Mouse (Mus musculus) lung, adult 2 months (tissue): ENCODE measurements at regions not wholly inside any gene's neighbourhood (a gene's known extent, or its start where the extent isn't known, plus 50 kb on each side); places are given as distances from the start of the nearest gene placed in this dataset.

Experiments
- DNase-seq: peaks from one replicate; pipeline ENCODE4 v3.0.0; 2022
- H3K4me1 ChIP-seq: fragments of 200-500 bp; 2 replicates; pipeline ENCODE4 v1.6.1; 2011; ENCODE audit warnings: low read length; ENCODE audit not compliant: control insufficient read depth, insufficient read depth
- H3K4me3 ChIP-seq: fragments of 200-500 bp; replicated peaks from 2 replicates; pipeline ENCODE3; 2011; ENCODE audit warnings: low read depth, mild to moderate bottlenecking, control low read depth, low read length; ENCODE audit errors: extremely low read depth
- CTCF ChIP-seq: fragments of 200-500 bp; IDR thresholded peaks from 2 replicates; pipeline ENCODE4 v1.5.1; 2011; ENCODE audit warnings: mild to moderate bottlenecking, low read length, control low read depth; ENCODE audit not compliant: insufficient read depth
- POLR2A ChIP-seq: fragments of 200-500 bp; IDR thresholded peaks from 2 replicates; pipeline ENCODE4 v1.6.1; 2011; ENCODE audit warnings: low read depth, mild to moderate bottlenecking, control low read depth, low read length, borderline replicate concordance; ENCODE audit errors: extremely low read depth
- WGBS: fragments of 180-500 bp; shearing (Covaris S2); methylation state at CpG from one replicate; pipeline ENCODE4 v1.1.7; 2018; 5-methylcytosine and 5-hydroxymethylcytosine counted together

DNA sequence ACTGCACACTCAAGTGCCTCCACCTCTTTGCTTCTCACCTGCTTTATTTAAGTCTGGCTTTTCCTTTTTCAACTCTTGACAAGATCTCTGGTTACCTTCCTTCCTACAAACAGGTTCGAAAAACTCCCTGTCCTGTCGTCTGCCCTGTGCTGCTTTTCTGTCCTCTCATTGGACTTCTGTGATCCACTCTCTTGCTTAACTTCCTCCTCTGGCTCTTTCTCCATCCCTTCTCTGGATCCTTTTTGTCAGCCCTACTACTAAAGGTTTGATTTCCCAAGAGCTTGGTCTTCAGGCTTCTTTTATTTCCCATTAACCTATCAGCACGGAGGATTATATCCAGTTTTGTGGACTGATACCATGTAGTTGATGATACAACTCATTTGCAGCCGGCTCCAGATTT is 149.8 kb downstream of the Satb1 start:
- H3K4me1 ChIP-seq, result no peaks in the 10 kb centered on the region
- TF ChIP-seq POLR2A (no peak), CTCF (no peak)
- H3K4me3 ChIP-seq, result no peak overlapping the region
- 83% methylated on average over 4 of the region's 4 CpGs for WGBS
- no peak for DNase-seq

DNA sequence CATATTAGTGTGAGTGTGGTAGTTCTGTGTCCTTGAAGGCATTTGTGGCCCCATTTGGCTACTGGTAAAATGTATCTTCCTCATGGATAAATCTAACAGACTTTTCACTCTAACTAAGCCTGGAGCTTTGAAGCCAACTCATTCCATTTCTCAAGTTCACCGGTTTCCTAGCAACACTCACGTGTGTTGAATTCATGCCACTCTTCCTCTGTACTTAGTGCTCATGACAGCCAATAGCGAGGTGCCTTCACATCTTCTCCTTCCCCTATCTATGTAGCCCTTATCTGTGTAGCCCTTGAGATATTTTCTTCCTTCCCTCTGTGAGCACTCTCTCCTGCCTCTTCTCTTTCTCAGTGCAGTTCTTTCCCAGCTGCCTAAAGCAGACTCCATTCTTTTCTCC is 150.7 kb downstream of the Satb1 start:
- no peak overlapping the region for H3K4me3 ChIP-seq
- WGBS, result 66% methylated on average over 3 of the region's 3 CpGs
- no peak for DNase-seq
- TF ChIP-seq POLR2A (no peak), CTCF (no peak)
- no peaks in the 10 kb centered on the region for H3K4me1 ChIP-seq

DNA sequence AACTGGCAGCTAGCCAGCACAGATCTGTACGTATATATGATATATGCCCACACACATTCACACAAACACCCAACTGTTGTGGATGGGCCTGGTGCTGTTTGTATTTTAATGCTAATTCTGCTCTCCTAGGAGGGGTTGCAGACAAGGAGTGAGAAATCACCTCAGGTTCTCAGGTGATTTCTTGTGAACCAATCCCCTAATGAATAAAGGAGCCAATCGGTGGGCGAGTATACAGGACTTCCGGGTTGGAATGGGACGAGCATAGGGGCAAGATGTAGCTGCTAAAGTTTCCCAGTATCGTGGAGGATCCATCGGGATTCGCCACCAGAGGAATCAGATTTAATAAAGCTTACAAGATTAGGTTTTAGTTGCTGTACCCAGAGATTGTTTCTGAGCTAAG is 155.6 kb downstream of the Satb1 start:
- TF ChIP-seq CTCF, result no peak
- no peak for TF ChIP-seq POLR2A
- no peak for DNase-seq
- WGBS, result 91% methylated on average over 8 of the region's 8 CpGs
- Histone ChIP-seq H3K4me3 (no peak overlapping the region), H3K4me1 (no peaks in the 10 kb centered on the region)

DNA sequence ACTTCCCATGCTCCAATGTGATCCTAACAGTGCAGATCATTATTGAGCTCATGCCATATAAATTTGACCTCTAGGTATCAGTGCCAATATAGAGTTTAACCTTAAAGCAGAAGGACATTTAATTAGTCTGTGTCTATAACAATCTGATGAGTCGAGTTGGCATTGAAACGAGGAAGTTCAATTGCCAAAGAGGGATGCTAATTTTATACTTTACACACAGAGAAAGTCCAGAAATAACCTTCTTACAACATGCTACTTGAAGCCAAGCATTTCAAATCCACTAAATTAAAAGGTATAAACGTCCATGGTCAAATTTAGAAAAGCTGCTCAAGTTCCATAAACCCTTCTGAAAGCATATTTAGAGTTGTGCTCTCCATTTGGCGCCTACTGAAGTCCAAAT is 174.7 kb downstream of the Satb1 start:
- TF ChIP-seq POLR2A (no peak), CTCF (no peak)
- no peak for DNase-seq
- H3K4me1 ChIP-seq, result no peaks in the 10 kb centered on the region
- WGBS, result 64% methylated on average over 4 of the region's 4 CpGs
- no peak overlapping the region for H3K4me3 ChIP-seq

DNA sequence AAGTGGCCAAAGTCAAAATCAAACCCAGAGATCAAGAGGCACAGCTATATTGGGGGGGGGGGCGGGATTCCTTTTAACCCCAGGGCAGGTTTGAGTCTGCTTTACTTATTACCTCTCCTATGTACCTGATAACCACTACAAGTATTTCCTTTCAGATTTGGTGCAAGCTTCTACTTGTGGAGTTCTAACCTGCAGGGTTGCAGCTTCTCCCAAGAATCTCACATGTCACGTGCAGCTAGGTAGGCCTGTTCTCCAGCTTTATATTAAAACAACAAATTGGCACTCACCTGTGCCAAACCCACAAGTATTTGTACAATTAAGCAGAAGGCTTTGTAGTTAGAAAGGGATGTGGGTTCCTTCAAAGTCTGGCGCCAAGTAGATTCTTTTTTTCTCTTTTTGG is 179.2 kb downstream of the Satb1 start:
- TF ChIP-seq CTCF, result no peak
- TF ChIP-seq POLR2A, result no peak
- Histone ChIP-seq H3K4me1 (no peaks in the 10 kb centered on the region), H3K4me3 (no peak overlapping the region)
- no peak for DNase-seq
- 79% methylated on average over 3 of the region's 3 CpGs for WGBS

DNA sequence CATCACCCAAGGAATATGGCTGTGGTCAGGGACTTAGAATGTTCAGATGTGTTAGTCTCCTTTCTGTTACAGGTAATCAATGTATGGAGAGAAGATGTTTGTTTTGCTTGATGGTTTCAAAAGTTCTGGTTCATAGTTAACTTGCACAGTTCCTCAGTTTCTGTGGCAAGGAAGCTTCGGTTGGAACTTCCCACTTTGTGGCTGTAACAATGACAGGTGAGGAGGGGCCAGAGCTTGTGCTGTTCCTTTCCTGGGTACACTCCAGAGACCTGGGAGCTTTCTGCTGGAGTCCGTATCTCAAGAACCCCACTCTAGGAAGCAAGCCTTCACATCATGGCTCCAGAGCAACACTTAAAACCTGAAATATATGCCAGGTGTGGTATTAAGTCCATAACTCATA is 181.2 kb downstream of the Satb1 start:
- 59% methylated on average over 2 of the region's 2 CpGs for WGBS
- Histone ChIP-seq H3K4me1 (no peaks in the 10 kb centered on the region), H3K4me3 (no peak overlapping the region)
- TF ChIP-seq POLR2A, result no peak
- no peak for TF ChIP-seq CTCF
- DNase-seq, result no peak

DNA sequence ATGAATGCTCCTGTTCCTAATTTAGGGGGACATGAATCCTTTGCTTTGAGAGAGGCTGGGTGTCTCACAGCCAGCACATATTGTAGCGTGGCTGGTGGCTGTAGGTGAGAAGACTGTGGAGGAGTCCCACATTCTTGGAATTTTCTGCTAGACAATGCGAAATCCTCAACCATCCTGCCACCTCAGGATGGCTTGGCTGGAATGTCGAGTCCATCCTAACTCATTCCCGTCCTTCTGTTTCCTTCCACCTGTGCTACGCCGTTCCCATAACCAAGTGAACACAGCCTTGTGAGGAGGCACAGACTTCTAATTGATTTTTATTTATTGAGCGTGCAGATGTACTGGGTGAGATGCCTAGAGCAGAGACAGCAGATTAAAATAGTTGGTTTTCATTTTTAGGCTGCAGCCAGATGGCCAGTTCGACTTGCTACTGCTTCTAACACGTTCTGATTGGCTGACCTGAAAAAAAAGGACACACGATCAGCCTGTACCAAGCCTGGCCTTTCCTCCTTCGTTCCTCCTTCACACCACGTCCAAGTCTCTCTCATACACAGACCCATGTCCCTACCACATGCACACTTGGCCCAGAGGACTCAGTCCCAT is 183.8 kb downstream of the Satb1 start:
- no peak for TF ChIP-seq POLR2A
- no peak for TF ChIP-seq CTCF
- DNase-seq, result no peak
- H3K4me3 ChIP-seq, result no peak overlapping the region
- WGBS, result 73% methylated on average over 12 of the region's 12 CpGs
- H3K4me1 ChIP-seq, result no peaks in the 10 kb centered on the region

DNA sequence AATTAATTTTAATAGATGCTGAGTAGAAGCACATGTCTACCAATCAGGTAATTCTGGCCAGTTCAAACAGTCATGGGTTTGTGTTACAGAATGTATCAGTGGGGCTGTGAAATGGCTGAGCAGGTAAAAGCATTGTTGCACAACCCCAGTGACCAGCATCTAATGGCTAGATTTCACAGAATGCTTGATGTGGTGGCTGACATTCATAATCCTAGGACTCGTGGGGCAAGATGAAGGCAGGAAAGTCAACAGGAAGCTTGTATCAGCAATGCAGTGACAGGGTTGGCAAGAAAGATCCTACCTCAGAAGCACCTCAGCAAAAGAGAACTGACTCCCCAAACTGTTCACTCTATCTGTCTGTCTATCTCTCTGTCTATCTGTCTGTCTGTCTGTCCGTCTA is 186.7 kb downstream of the Satb1 start:
- 54% methylated on average over 2 of the region's 2 CpGs for WGBS
- Histone ChIP-seq H3K4me3 (no peak overlapping the region), H3K4me1 (no peaks in the 10 kb centered on the region)
- DNase-seq, result no peak
- TF ChIP-seq CTCF, result no peak
- TF ChIP-seq POLR2A, result no peak

DNA sequence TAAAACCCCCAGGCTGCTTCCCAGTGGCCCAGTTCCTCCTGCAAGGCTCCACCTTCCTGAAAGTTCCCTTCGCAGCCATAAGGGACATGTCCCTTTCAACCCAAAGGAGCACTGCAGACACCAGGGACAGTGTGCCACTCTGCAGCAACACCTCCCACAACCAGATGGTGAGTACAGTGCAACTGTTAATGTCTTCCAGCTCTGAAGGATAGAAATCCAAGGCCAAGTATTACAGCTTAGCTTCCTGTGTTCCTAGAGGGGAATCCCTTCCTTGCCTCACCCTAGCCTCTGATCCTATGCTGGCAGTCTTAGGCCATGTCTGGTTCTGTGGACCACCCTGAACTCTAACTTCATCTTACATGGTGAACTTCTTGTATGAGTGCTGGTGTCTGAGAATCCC is 187.2 kb downstream of the Satb1 start:
- Histone ChIP-seq H3K4me3 (no peak overlapping the region), H3K4me1 (no peaks in the 10 kb centered on the region)
- no peak for DNase-seq
- WGBS, result 71% methylated on average over 1 of the region's 1 CpGs
- TF ChIP-seq CTCF (no peak), POLR2A (no peak)

DNA sequence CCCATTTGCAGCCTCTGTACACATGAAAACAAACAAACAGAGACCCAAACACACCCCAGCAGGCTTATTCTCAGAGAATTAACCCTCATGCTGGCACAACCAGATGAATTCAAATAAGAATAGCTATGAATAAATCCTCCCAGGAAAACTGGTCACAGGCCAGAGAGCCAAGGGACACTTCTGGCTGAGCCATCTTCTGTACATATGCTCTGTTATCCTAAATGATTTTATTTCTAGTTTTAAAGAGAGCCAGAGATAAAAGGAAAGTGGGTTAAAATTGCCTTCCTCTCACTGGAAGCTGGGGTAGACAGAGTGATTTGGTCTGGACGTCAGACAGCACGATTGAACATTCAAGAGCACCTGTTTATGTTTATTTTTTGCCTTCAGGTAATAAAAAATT is 190.4 kb downstream of the Satb1 start:
- Histone ChIP-seq H3K4me3 (no peak overlapping the region), H3K4me1 (no peaks in the 10 kb centered on the region)
- TF ChIP-seq POLR2A (no peak), CTCF (no peak)
- 61% methylated on average over 2 of the region's 2 CpGs for WGBS
- DNase-seq, result no peak
